Mouse (Mus musculus) adrenal gland, adult 18-20 months (tissue): ENCODE results near the gene Stk10. TPM values are rescaled to one million over a fixed set of nuclear protein-coding genes. Genes with fewer than 3 reads are reported as not detected.

Experiments used
- DNase-seq, 2 experiments: peaks; one replicate each; pipeline ENCODE4 v3.0.0; 2021 to 2022; ENCODE audit warnings: low spot score in 2 of 2
- total RNA-seq, 2 experiments: library from RNA; stranded (reverse); gene quantifications; 1 replicate in 1 of 2; 2 replicates in 1 of 2; pipeline ENCODE4 v1.2.3; 2021

Stk10 gene
- total RNA-seq, 2 experiments from 2014 or later: 9.8 to 13.3 TPM

- no peak for DNase-seq
Observed at GRCm38 (mm10) chr11:32626079-32626478, 93.0 kb downstream of the Stk10 start.

- DNase-seq: no peak
Observed at GRCm38 (mm10) chr11:32627900-32628299, 94.8 kb downstream of the Stk10 start.

- DNase-seq: no peak
Observed at GRCm38 (mm10) chr11:32629713-32630211, 96.7 kb downstream of the Stk10 start.

GRCm38 (mm10) chr11:32632671-32633070, 99.6 kb downstream of the Stk10 start:
- DNase-seq: no peak

GRCm38 (mm10) chr11:32633542-32633941, 100.4 kb downstream of the Stk10 start:
- no peak for DNase-seq

- no peak for DNase-seq
Observed at GRCm38 (mm10) chr11:32634143-32634542, 101.0 kb downstream of the Stk10 start.

GRCm38 (mm10) chr11:32634842-32635241, 101.7 kb downstream of the Stk10 start:
- no peak for DNase-seq

GRCm38 (mm10) chr11:32636275-32636674, 103.2 kb downstream of the Stk10 start:
- no peak for DNase-seq

- no peak for DNase-seq
Observed at GRCm38 (mm10) chr11:32638521-32639255, 105.6 kb downstream of the Stk10 start.

- no peak for DNase-seq
Observed at GRCm38 (mm10) chr11:32640617-32641016, 107.5 kb downstream of the Stk10 start.

GRCm38 (mm10) chr11:32642249-32642876, 109.3 kb downstream of the Stk10 start, which contains the start of gene Fbxw11:
TSS of gene Fbxw11 (plus strand) at chr11:32642724.
- peak; percentile 87 to 90 for DNase-seq

- DNase-seq: peak; percentile 71
Observed at GRCm38 (mm10) chr11:32642899-32643886, 110.1 kb downstream of the Stk10 start.

GRCm38 (mm10) chr11:32644010-32644409, 110.9 kb downstream of the Stk10 start:
- no peak for DNase-seq

GRCm38 (mm10) chr11:32647265-32647664, 114.2 kb downstream of the Stk10 start:
- DNase-seq: no peak

- no peak for DNase-seq
Observed at GRCm38 (mm10) chr11:32650236-32650749, 117.2 kb downstream of the Stk10 start.

GRCm38 (mm10) chr11:32650893-32651590, 117.9 kb downstream of the Stk10 start:
- DNase-seq: no peak

GRCm38 (mm10) chr11:32651723-32652122, 118.6 kb downstream of the Stk10 start:
- DNase-seq: no peak

GRCm38 (mm10) chr11:32662082-32662656, 129.1 kb downstream of the Stk10 start:
- DNase-seq: no peak

GRCm38 (mm10) chr11:32665639-32666038, 132.5 kb downstream of the Stk10 start:
- DNase-seq: no peak

GRCm38 (mm10) chr11:32666983-32667382, 133.9 kb downstream of the Stk10 start:
- DNase-seq: no peak
